13 mouse cellular contexts compared by ENCODE assay signal in genomic region chr2:103659648-103660556, GRCm38 (mm10).
DNase-seq lines count a peak whose midpoint lies in the region; ATAC-seq and TF ChIP-seq lines count a peak whose summit lies in the region.
"Had no signal": no experiment of that assay in that cellular context is flagged by ENCODE, and none has a peak within 500 bp of the region (broad histone marks: within the 10 kb centered on the region; RNA-seq: fewer than 3 reads in every experiment).

No protein-coding gene starts in this region.

- no peaks in the 10 kb centered on the region; the same call in 1 of the 2 replicates for H3K27me3 ChIP-seq in forebrain, embryonic 11.5 days (ENCODE audit: control insufficient read depth, insufficient read depth, low read length)
- no peaks in the 10 kb centered on the region for H3K27me3 ChIP-seq in forebrain, embryonic 14.5 days (replicated peaks; ENCODE audit: control insufficient read depth, insufficient read depth, low read length)
- H3K27me3 ChIP-seq in hindbrain, embryonic 10.5 days (ENCODE audit: insufficient read depth, poor library complexity, severe bottlenecking) = peaks cover 8% of the 10 kb centered on the region; the same call in 1 of the 2 replicates
- no peaks in the 10 kb centered on the region for H3K27me3 ChIP-seq in hindbrain, postnatal 0 days (ENCODE audit: insufficient read depth, low read length)
- H3K27me3 ChIP-seq in hindbrain, embryonic 12.5 days = no peaks in the 10 kb centered on the region
- H3K27me3 ChIP-seq in midbrain, embryonic 15.5 days (replicated peaks) = no peaks in the 10 kb centered on the region
- H3K27me3 ChIP-seq in liver, embryonic 11.5 days (replicated peaks; ENCODE audit: control insufficient read depth, insufficient read depth, low read length) = no peaks in the 10 kb centered on the region
- H3K27me3 ChIP-seq: kidney, embryonic 15.5 days; lung, embryonic 15.5 days had no signal

- no peaks in the 10 kb centered on the region for H3K36me3 ChIP-seq in forebrain, embryonic 11.5 days (ENCODE audit: control insufficient read depth, insufficient read depth, low read length)
- no peaks in the 10 kb centered on the region for H3K36me3 ChIP-seq in forebrain, embryonic 14.5 days (ENCODE audit: control insufficient read depth, insufficient read depth, low read length)
- H3K36me3 ChIP-seq in hindbrain, embryonic 10.5 days = no peaks in the 10 kb centered on the region
- H3K36me3 ChIP-seq in hindbrain, postnatal 0 days (ENCODE audit: insufficient read depth, low read length) = no peaks in the 10 kb centered on the region
- H3K36me3 ChIP-seq in hindbrain, embryonic 12.5 days = no peaks in the 10 kb centered on the region
- H3K36me3 ChIP-seq in midbrain, embryonic 15.5 days (replicated peaks) = no peaks in the 10 kb centered on the region
- H3K36me3 ChIP-seq in liver, embryonic 11.5 days (ENCODE audit: control insufficient read depth, insufficient read depth, low read length) = no peaks in the 10 kb centered on the region
- H3K36me3 ChIP-seq: kidney, embryonic 15.5 days; lung, embryonic 15.5 days had no signal

- 0 out of 2 replicates have a peak overlapping the region, but pooled peaks have one; percentile 9 for H3K9ac ChIP-seq in forebrain, embryonic 11.5 days (ENCODE audit: low read length)
- no peak overlapping the region; the same call in 1 of the 2 replicates for H3K9ac ChIP-seq in forebrain, embryonic 14.5 days (ENCODE audit: low read length)
- no peak overlapping the region for H3K9ac ChIP-seq in hindbrain, postnatal 0 days (replicated peaks; ENCODE audit: low read length)
- H3K9ac ChIP-seq in hindbrain, embryonic 12.5 days = no peak overlapping the region
- 0 out of 2 replicates have a peak overlapping the region, but pooled peaks have one; percentile 17 for H3K9ac ChIP-seq in midbrain, embryonic 15.5 days
- no peak overlapping the region for H3K9ac ChIP-seq in liver, embryonic 11.5 days (ENCODE audit: low read depth, low read length)
- H3K9ac ChIP-seq: kidney, embryonic 15.5 days; lung, embryonic 15.5 days had no signal

- TF ChIP-seq CTCF in hindbrain, postnatal 0 days (IDR thresholded peaks at IDR 0.05; ENCODE audit: low read depth) = no peak

- H3K9me3 ChIP-seq in forebrain, embryonic 11.5 days (ENCODE audit: control insufficient read depth, low read length) = no peaks in the 10 kb centered on the region
- H3K9me3 ChIP-seq in forebrain, embryonic 14.5 days (replicated peaks; ENCODE audit: control insufficient read depth, low read length) = no peaks in the 10 kb centered on the region
- no peaks in the 10 kb centered on the region for H3K9me3 ChIP-seq in hindbrain, embryonic 10.5 days
- no peaks in the 10 kb centered on the region for H3K9me3 ChIP-seq in hindbrain, postnatal 0 days (ENCODE audit: low read length)
- H3K9me3 ChIP-seq in hindbrain, embryonic 12.5 days (replicated peaks) = no peaks in the 10 kb centered on the region
- H3K9me3 ChIP-seq in midbrain, embryonic 15.5 days = no peaks in the 10 kb centered on the region
- no peaks in the 10 kb centered on the region for H3K9me3 ChIP-seq in liver, embryonic 11.5 days (ENCODE audit: control insufficient read depth, low read length)
- H3K9me3 ChIP-seq: kidney, embryonic 15.5 days; lung, embryonic 15.5 days had no signal

- H3K4me1 ChIP-seq in forebrain, embryonic 11.5 days (replicated peaks; ENCODE audit: control insufficient read depth, insufficient read depth, low read length) = peaks cover 6% of the 10 kb centered on the region
- H3K4me1 ChIP-seq in forebrain, embryonic 14.5 days (ENCODE audit: control insufficient read depth, insufficient read depth, low read length) = peaks cover 11% of the 10 kb centered on the region
- peaks cover 53% of the 10 kb centered on the region for H3K4me1 ChIP-seq in hindbrain, embryonic 10.5 days (replicated peaks)
- peaks cover 9% of the 10 kb centered on the region for H3K4me1 ChIP-seq in hindbrain, postnatal 0 days (ENCODE audit: insufficient read depth, low read length)
- peaks cover 26% of the 10 kb centered on the region for H3K4me1 ChIP-seq in hindbrain, embryonic 12.5 days
- peaks cover 19% of the 10 kb centered on the region for H3K4me1 ChIP-seq in midbrain, embryonic 15.5 days
- H3K4me1 ChIP-seq in liver, embryonic 11.5 days (replicated peaks; ENCODE audit: control insufficient read depth, insufficient read depth, low read length) = peaks cover 3% of the 10 kb centered on the region; the same call in 1 of the 2 replicates

- no peak for ATAC-seq in forebrain, embryonic 11.5 days (replicated peaks; ENCODE audit: low FRiP score)
- ATAC-seq in forebrain, embryonic 14.5 days = no peak
- ATAC-seq in hindbrain, postnatal 0 days = no peak
- ATAC-seq in hindbrain, embryonic 12.5 days (ENCODE audit: low FRiP score) = peak; percentile 27; the same call in 1 of the 2 replicates
- no peak; the same call in 1 of the 2 replicates for ATAC-seq in midbrain, embryonic 15.5 days (replicated peaks)
- ATAC-seq in liver, embryonic 11.5 days (replicated peaks; ENCODE audit: low FRiP score) = no peak

- no peak for DNase-seq in forebrain, embryonic 11.5 days (ENCODE audit: low spot score)
- no peak for DNase-seq in forebrain, embryonic 14.5 days (ENCODE audit: low spot score)
- DNase-seq in hindbrain, embryonic 10.5 days (ENCODE audit: low spot score) = peak; percentile 37
- no peak for DNase-seq in hindbrain, postnatal 0 days (ENCODE audit: low spot score)
- no peak for DNase-seq in right cerebral cortex, adult 2 months (ENCODE audit: low spot score in 2 of 2)
- DNase-seq in liver, embryonic 11.5 days (ENCODE audit: low spot score) = no peak
- DNase-seq: adrenal gland, postnatal 25 days; liver had no signal

- no peak overlapping the region for H3K4me2 ChIP-seq in forebrain, embryonic 11.5 days (ENCODE audit: low read depth, low read length, severe bottlenecking)
- no peak overlapping the region for H3K4me2 ChIP-seq in forebrain, embryonic 14.5 days (ENCODE audit: low read length)
- no peak overlapping the region for H3K4me2 ChIP-seq in hindbrain, postnatal 0 days (ENCODE audit: low read depth, low read length)
- H3K4me2 ChIP-seq in hindbrain, embryonic 12.5 days (replicated peaks) = no peak overlapping the region
- no peak overlapping the region for H3K4me2 ChIP-seq in midbrain, embryonic 15.5 days
- no peak overlapping the region for H3K4me2 ChIP-seq in liver, embryonic 11.5 days
- H3K4me2 ChIP-seq: kidney, embryonic 15.5 days; lung, embryonic 15.5 days had no signal

- H3K27ac ChIP-seq in forebrain, embryonic 11.5 days (ENCODE audit: low read depth, low read length) = no peak overlapping the region
- no peak overlapping the region for H3K27ac ChIP-seq in forebrain, embryonic 14.5 days (ENCODE audit: low read depth, low read length)
- peak overlapping the region; percentile 79 for H3K27ac ChIP-seq in hindbrain, embryonic 10.5 days
- no peak overlapping the region for H3K27ac ChIP-seq in hindbrain, postnatal 0 days
- peak overlapping the region; percentile 81 for H3K27ac ChIP-seq in hindbrain, embryonic 12.5 days
- 0 out of 2 replicates have a peak overlapping the region, but pooled peaks have one; percentile 26 for H3K27ac ChIP-seq in midbrain, embryonic 15.5 days
- no peak overlapping the region for H3K27ac ChIP-seq in liver, embryonic 11.5 days (ENCODE audit: low read depth, low read length)
- H3K27ac ChIP-seq: kidney, embryonic 15.5 days; layer of hippocampus, adult 2 months; lung, embryonic 15.5 days had no signal

- 61% methylated on average over 15 of the region's 15 CpGs for WGBS in forebrain, embryonic 11.5 days
- WGBS in forebrain, embryonic 14.5 days = 69% methylated on average over 15 of the region's 15 CpGs
- WGBS in hindbrain, embryonic 10.5 days = 69% methylated on average over 15 of the region's 15 CpGs
- 58% methylated on average over 15 of the region's 15 CpGs for WGBS in hindbrain, postnatal 0 days
- 60% methylated on average over 15 of the region's 15 CpGs for WGBS in hindbrain, embryonic 12.5 days
- WGBS in midbrain, embryonic 15.5 days = 51% methylated on average over 15 of the region's 15 CpGs
- 61% methylated on average over 15 of the region's 15 CpGs for WGBS in liver, embryonic 11.5 days

- H3K4me3 ChIP-seq in forebrain, embryonic 11.5 days (ENCODE audit: low read depth, low read length) = no peak overlapping the region
- H3K4me3 ChIP-seq in forebrain, embryonic 14.5 days (ENCODE audit: low read depth, low read length) = no peak overlapping the region
- H3K4me3 ChIP-seq in hindbrain, embryonic 10.5 days = no peak overlapping the region
- H3K4me3 ChIP-seq in hindbrain, postnatal 0 days (ENCODE audit: low read length) = no peak overlapping the region
- H3K4me3 ChIP-seq in hindbrain, embryonic 12.5 days = no peak overlapping the region
- H3K4me3 ChIP-seq in midbrain, embryonic 15.5 days = no peak overlapping the region
- no peak overlapping the region for H3K4me3 ChIP-seq in liver, embryonic 11.5 days (ENCODE audit: low read depth, low read length)
- H3K4me3 ChIP-seq: kidney, embryonic 15.5 days; layer of hippocampus, adult 2 months; lung, embryonic 15.5 days had no signal

Comparison
In these comparisons a context has a peak if more than half of its experiments do, and no peak if none do; other contexts are left out.
1. H3K27ac ChIP-seq: peak in hindbrain, embryonic 10.5 days (single experiment), hindbrain, embryonic 12.5 days (single experiment) and midbrain, embryonic 15.5 days (single experiment); none in forebrain, embryonic 11.5 days (single experiment), forebrain, embryonic 14.5 days (single experiment), hindbrain, postnatal 0 days (single experiment) and liver, embryonic 11.5 days (single experiment).
2. H3K9ac ChIP-seq: peak in forebrain, embryonic 11.5 days (single experiment) and midbrain, embryonic 15.5 days (single experiment); none in forebrain, embryonic 14.5 days (single experiment), hindbrain, postnatal 0 days (single experiment), hindbrain, embryonic 12.5 days (single experiment) and liver, embryonic 11.5 days (single experiment).